Mouse (Mus musculus): ENCODE data around the gene Atxn1. TPM values are rescaled to one million over a fixed set of nuclear protein-coding genes. Genes with fewer than 3 reads are reported as not detected.

Atxn1 gene
- polyA plus RNA-seq, 1 experiment: 7.2 TPM

DNA sequence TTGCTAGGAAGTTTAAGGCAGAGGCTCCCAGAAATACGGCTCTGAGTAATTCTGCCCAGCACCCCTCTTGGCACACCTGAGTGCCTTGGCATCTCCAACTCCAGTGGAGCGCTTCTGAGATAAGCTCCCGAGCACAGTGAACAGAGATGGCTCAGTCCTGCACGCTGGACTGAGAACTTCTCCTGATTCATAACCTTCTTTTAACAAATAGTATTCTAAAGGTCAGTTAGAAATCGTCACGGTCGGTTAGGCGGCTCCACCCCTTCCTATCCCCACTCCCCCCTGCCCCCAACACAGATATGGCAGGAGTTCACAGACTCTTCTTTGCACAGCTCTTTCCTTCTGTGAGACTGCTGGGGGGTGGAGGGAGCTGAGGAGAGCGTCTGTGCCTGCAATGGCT is 272.4 kb downstream of the Atxn1 start:
- Histone ChIP-seq H3K4me1 (ENCODE audit: control insufficient read depth, insufficient read depth, insufficient read length, low read length) (peaks cover 23% of the 10 kb centered on the region), H3K4me3 (ENCODE audit: insufficient read depth, low read depth, low read length) (no peak overlapping the region), H3K27ac (replicated peaks; ENCODE audit: low read depth, low read length) (peak overlapping the region; percentile 64)

DNA sequence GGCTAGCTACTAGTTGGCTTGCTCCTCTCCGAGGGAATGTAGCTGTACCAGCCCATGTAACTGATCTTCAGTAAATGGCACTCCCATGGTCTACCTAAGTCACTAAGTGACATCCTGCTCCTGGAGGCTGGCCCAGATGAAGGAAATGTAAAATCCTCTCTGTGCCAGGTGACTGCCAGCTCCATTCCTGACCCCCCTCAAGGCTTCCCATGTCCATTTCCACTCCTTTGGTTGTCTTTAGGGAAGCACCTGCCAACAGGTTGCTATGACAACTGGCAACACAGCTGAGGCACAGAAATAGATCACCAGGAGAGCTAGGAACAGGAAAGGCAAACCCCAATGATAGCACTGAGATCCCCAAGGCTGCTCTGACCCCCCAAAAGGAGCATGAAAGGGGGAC is 274.4 kb downstream of the Atxn1 start:
- Histone ChIP-seq H3K4me1 (ENCODE audit: control insufficient read depth, insufficient read depth, insufficient read length, low read length) (peaks cover 23% of the 10 kb centered on the region), H3K27ac (replicated peaks; ENCODE audit: low read depth, low read length) (no peak overlapping the region), H3K4me3 (ENCODE audit: insufficient read depth, low read depth, low read length) (no peak overlapping the region)

GRCm38 (mm10) chr13:45688864-45689263 is 275.9 kb downstream of the Atxn1 start:
- H3K27ac ChIP-seq (replicated peaks; ENCODE audit: low read depth, low read length): no peak overlapping the region
- no peak overlapping the region for H3K4me3 ChIP-seq (ENCODE audit: insufficient read depth, low read depth, low read length)
- peaks cover 24% of the 10 kb centered on the region for H3K4me1 ChIP-seq (ENCODE audit: control insufficient read depth, insufficient read depth, insufficient read length, low read length)

DNA sequence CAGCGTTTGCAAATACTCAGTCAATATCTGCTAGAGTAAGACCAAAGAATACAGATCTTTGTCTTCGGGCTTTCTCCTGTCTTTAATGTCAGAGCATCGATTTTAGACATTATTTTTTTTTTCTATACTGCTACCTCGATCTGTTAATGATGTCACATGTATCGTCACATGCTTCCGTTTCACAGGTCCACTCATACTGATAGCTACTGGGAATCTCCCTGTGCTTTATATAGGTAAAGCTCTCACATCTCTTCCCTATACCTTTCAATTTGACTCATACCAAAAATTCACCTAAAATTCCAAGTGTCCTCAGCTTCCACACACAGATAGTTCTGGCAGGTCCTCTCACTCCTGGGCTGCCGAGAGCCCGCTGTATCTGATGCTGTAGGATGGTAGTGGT is 277.2 kb downstream of the Atxn1 start:
- Histone ChIP-seq H3K4me3 (ENCODE audit: insufficient read depth, low read depth, low read length) (no peak overlapping the region), H3K27ac (replicated peaks; ENCODE audit: low read depth, low read length) (no peak overlapping the region), H3K4me1 (ENCODE audit: control insufficient read depth, insufficient read depth, insufficient read length, low read length) (peaks cover 15% of the 10 kb centered on the region)

- Histone ChIP-seq H3K4me3 (ENCODE audit: insufficient read depth, low read depth, low read length) (no peak overlapping the region), H3K4me1 (ENCODE audit: control insufficient read depth, insufficient read depth, insufficient read length, low read length) (peaks cover 13% of the 10 kb centered on the region; the same call in 1 of the 2 replicates), H3K27ac (replicated peaks; ENCODE audit: low read depth, low read length) (no peak overlapping the region)
These were observed 278.6 kb downstream of the Atxn1 start for GRCm38 (mm10) chr13:45686309-45686582.

DNA sequence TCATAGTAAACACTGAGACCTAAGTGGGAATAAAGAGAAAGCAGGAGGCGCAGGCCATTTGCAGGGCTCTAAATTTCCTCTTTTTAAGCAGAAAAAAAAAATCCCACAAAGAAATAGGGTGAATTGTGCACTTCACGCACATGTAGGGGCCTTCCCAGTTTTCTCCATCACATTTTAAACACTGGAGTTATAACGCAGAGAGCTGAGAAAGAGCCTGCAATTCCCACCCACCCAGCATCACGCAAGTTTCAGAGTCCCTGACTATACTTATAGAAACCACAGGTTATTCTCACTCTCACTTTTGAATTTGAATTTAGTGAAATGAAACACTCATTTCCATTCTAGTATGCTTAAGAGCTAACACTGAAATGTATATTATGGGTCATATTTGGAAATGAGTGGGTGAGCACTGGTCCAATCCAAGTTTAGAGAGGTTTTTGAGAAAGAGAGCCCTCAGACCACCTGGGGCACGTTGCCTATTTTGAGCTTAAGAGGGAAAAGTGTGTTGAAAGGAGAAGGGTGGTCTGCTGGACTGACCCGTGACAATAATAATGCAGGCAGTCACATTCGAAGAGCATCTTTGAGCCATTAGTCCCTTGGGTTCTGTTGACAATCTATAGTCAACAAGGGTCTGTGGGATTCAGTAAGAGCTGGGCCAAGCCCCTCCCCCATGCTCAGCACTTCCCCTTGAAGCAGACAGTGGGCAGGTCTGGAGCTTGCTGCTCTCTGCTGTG is 279.1 kb downstream of the Atxn1 start:
- H3K27ac ChIP-seq (replicated peaks; ENCODE audit: low read depth, low read length): no peak overlapping the region
- no peak overlapping the region for H3K4me3 ChIP-seq (ENCODE audit: insufficient read depth, low read depth, low read length)
- peaks cover 13% of the 10 kb centered on the region; the same call in 1 of the 2 replicates for H3K4me1 ChIP-seq (ENCODE audit: control insufficient read depth, insufficient read depth, insufficient read length, low read length)

GRCm38 (mm10) chr13:45684891-45685311 is 279.9 kb downstream of the Atxn1 start:
- H3K27ac ChIP-seq (replicated peaks; ENCODE audit: low read depth, low read length): no peak overlapping the region
- H3K4me1 ChIP-seq (ENCODE audit: control insufficient read depth, insufficient read depth, insufficient read length, low read length): peaks cover 12% of the 10 kb centered on the region; the same call in 1 of the 2 replicates
- H3K4me3 ChIP-seq (ENCODE audit: insufficient read depth, low read depth, low read length): no peak overlapping the region

DNA sequence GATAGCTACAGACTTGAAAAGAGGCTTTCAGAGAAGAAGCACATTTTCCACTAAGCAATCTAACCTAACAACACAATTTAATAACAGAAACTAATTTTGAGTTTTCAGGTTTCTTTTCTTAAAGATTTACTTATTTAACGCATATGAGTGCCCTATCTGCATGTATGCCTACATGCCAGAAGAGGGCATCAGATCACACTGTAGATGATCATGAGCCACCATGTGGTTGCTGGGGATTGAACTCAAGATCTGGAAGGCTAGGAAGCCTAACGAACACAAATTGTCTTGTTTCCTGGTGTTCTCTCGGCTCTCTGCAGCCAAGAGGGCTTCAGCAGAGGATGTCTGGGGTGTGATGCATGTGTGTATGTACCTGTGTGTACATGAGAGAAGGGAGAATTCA is 280.8 kb downstream of the Atxn1 start:
- Histone ChIP-seq H3K4me1 (ENCODE audit: control insufficient read depth, insufficient read depth, insufficient read length, low read length) (peaks cover 12% of the 10 kb centered on the region; the same call in 1 of the 2 replicates), H3K27ac (replicated peaks; ENCODE audit: low read depth, low read length) (no peak overlapping the region), H3K4me3 (ENCODE audit: insufficient read depth, low read depth, low read length) (no peak overlapping the region)

DNA sequence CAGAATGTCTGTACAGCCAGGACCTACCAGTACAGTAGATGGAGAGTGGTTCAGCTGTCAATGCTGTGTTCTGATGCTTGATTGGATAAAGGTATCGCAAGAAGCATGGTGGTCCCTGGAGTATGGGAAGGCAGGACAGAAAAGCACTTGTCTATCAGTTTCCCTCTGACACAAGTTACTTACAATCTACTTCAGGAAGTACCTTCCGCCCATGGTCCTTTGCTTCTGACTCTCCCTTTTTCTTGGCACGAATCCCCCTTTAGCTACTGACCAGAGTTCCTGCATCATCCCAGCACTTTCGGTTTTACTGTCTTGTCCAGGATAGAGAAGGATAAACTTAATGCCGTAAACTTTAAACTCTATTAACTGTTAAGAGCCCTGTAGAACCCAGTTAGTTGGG is 283.6 kb downstream of the Atxn1 start:
- Histone ChIP-seq H3K27ac (replicated peaks; ENCODE audit: low read depth, low read length) (peak overlapping the region; percentile 94), H3K4me3 (ENCODE audit: insufficient read depth, low read depth, low read length) (0 out of 2 replicates have a peak overlapping the region, but pooled peaks have one; percentile 5), H3K4me1 (ENCODE audit: control insufficient read depth, insufficient read depth, insufficient read length, low read length) (peaks cover 14% of the 10 kb centered on the region; the same call in 1 of the 2 replicates)

DNA sequence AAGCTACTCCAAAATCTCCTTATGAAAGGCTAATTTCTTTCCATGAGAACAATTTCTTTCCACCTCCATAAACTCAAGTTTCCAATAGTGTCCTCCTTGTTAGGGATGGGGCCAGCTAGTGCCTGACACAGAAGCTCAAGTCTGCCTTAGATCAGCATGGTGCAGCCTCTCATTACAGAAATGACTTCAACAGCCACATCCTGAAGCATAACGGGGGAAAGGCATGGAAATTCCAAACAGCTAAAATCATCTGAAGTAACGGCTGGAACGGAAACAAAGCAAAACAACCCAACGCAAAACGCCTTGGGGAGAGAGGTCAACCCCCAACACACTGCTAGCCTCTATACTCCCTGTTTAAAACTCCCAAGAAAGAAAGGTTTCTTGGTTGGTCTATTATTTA is 284.2 kb downstream of the Atxn1 start:
- Histone ChIP-seq H3K4me3 (ENCODE audit: insufficient read depth, low read depth, low read length) (no peak overlapping the region), H3K27ac (replicated peaks; ENCODE audit: low read depth, low read length) (peak overlapping the region; percentile 89), H3K4me1 (ENCODE audit: control insufficient read depth, insufficient read depth, insufficient read length, low read length) (peaks cover 14% of the 10 kb centered on the region; the same call in 1 of the 2 replicates)

DNA sequence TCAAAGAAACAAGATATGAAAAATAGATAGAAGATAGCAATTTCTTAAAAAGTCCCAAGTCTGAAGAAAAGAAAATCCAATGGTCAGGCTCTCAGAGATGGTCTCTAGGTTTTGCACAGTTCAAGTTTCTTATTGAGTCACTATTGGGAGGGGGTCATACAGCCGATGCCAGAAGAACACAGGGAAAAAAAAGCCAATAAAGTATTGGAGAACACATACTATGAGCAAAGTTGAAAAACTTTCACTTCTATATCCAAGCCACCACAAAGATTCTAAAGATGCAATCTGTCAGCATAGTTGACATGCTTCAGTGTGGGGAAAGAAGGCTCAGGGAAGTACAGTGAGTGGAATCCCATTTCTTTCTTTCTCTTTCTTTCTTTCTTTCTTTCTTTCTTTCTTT is 285.7 kb downstream of the Atxn1 start:
- H3K4me3 ChIP-seq (ENCODE audit: insufficient read depth, low read depth, low read length): no peak overlapping the region
- peaks cover 12% of the 10 kb centered on the region; the same call in 1 of the 2 replicates for H3K4me1 ChIP-seq (ENCODE audit: control insufficient read depth, insufficient read depth, insufficient read length, low read length)
- H3K27ac ChIP-seq (replicated peaks; ENCODE audit: low read depth, low read length): no peak overlapping the region

DNA sequence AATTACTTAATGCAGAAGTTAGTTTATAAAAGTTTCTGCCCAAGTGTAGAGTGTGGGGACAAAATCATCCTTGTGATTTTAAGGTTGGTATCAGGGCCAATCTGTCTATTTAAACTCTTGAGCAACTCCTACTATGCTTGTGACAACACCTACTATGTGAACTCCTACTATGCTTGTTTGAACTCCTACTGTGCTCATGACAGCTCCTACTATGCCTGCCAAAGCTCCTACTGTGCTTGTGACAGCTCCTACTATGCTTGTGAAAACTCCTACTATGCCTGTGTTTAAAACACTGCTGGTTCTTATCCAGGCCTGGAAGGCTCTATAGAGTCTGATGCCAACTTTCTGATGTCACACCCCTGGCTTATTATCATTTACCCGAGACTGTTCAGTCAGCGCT is 292.2 kb downstream of the Atxn1 start:
- H3K4me1 ChIP-seq (ENCODE audit: control insufficient read depth, insufficient read depth, insufficient read length, low read length): no peaks in the 10 kb centered on the region; the same call in 1 of the 2 replicates
- no peak overlapping the region for H3K4me3 ChIP-seq (ENCODE audit: insufficient read depth, low read depth, low read length)
- no peak overlapping the region for H3K27ac ChIP-seq (replicated peaks; ENCODE audit: low read depth, low read length)

- H3K4me1 ChIP-seq (ENCODE audit: control insufficient read depth, insufficient read depth, insufficient read length, low read length): no peaks in the 10 kb centered on the region
- H3K27ac ChIP-seq (replicated peaks; ENCODE audit: low read depth, low read length): no peak overlapping the region
- no peak overlapping the region for H3K4me3 ChIP-seq (ENCODE audit: insufficient read depth, low read depth, low read length)
These were observed 294.8 kb downstream of the Atxn1 start for GRCm38 (mm10) chr13:45669969-45670368.

GRCm38 (mm10) chr13:45662852-45663251 is 302.0 kb downstream of the Atxn1 start:
- H3K4me3 ChIP-seq (ENCODE audit: insufficient read depth, low read depth, low read length): no peak overlapping the region
- no peak overlapping the region for H3K27ac ChIP-seq (replicated peaks; ENCODE audit: low read depth, low read length)
- H3K4me1 ChIP-seq (ENCODE audit: control insufficient read depth, insufficient read depth, insufficient read length, low read length): no peaks in the 10 kb centered on the region

DNA sequence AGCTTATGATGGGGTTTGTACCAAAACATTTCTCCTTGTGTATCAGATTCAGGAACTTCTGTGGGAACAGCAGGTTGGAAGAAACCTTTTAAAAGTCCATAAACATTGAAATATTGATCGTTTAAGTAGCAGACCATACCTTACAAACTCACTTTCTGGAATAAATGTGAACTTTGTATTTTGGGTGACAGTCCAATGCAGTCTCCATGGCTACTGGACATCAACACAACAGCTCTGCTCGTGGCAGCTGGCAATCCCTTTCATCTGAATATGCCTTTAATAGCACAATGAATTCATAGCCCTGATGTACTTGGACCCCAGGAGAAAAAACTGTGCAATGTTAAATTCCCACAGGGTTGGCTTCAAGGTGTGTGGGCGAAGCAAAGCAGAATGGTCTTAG is 302.6 kb downstream of the Atxn1 start:
- H3K27ac ChIP-seq (replicated peaks; ENCODE audit: low read depth, low read length): no peak overlapping the region

More for the DNA sequence above, 302.6 kb downstream of the Atxn1 start:
- no peak overlapping the region for H3K4me3 ChIP-seq (ENCODE audit: insufficient read depth, low read depth, low read length)
- no peaks in the 10 kb centered on the region; the same call in 1 of the 2 replicates for H3K4me1 ChIP-seq (ENCODE audit: control insufficient read depth, insufficient read depth, insufficient read length, low read length)

All from brown adipose tissue, adult 24 weeks (tissue).